Mouse (Mus musculus): ENCODE measurements around the gene Pecr. TPM values are rescaled to one million over a fixed set of nuclear protein-coding genes. Genes with fewer than 3 reads are reported as not detected.

Gene Pecr
- polyA plus RNA-seq, 1 experiment from 2014 or later = 30.1 TPM

DNA sequence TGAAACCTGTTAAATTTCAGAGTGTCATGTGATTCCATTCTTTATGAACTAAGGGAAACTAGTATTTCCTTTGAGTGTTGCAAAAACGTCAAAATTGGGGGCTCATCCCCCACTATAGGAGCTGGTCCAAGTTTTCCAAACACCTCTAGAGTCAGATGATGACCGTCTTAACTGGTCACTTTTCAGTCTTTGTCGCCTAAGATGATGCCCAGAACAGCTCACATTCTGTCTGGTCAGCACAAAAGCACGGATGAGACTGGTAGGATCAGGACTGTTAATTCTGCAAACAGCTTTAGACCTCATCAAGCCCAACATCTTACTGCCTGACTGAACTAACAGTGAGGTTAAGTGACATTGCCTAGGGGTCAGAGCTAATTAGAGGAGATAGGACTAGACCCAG lies 24.8 kb upstream of the Pecr start:
- peak overlapping the region; percentile 33; the same call in 1 of the 2 replicates for H3K4me2 ChIP-seq
- no peak overlapping the region for H3K9ac ChIP-seq (replicated peaks)
- H3K27ac ChIP-seq = peak overlapping the region; percentile 54; the same call in 1 of the 2 replicates
- H3K27me3 ChIP-seq = no peaks in the 10 kb centered on the region
- H3K9me3 ChIP-seq = no peaks in the 10 kb centered on the region
- ATAC-seq (ENCODE audit: insufficient number of reproducible peaks, insufficient read depth, low FRiP score, low TSS enrichment, low read depth) = no peak
- WGBS = 61% methylated on average over 4 of the region's 4 CpGs
- no peak overlapping the region for H3K4me3 ChIP-seq (replicated peaks)
- H3K4me1 ChIP-seq (replicated peaks) = peaks cover 27% of the 10 kb centered on the region
- peaks cover 29% of the 10 kb centered on the region for H3K36me3 ChIP-seq

DNA sequence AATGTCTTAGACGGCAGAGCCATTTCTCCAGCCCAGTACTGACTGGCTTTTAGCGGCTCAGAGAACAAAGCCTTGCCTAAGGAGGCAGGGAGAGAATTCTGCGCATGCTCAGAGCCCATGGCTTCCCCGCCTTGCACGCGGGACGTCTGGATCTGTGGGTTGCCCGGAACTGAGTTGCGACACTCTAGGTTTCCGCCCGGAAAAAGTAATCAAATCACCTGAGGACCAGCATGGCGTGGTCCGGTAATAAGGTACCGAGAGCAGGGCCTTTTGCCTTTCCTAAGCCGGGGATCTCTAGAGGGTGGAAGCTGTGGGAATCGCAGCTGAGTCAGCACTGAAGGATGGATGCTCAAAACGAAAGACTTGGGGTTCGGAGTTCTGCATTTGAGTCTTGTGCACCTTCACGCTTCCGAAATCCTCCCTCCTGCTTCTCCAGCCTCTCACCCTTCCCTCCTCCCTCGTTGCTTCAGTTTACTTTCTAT lies 23.2 kb upstream of the Pecr start, which contains the start of gene Xrcc5:
TSS of gene Xrcc5 (plus strand) at position 105 of the 482 bp plus-strand sequence.
- H3K4me2 ChIP-seq = peak within 1 kb of the TSS; percentile 57
- no peaks in the 10 kb centered on the region for H3K27me3 ChIP-seq
- H3K27ac ChIP-seq = peak within 1 kb of the TSS; percentile 93
- peak within 1 kb of the TSS; percentile 55 for H3K4me3 ChIP-seq (replicated peaks)
- under 1% methylated on average over 21 of the region's 21 CpGs for WGBS
- no peaks in the 10 kb centered on the region for H3K9me3 ChIP-seq
- H3K36me3 ChIP-seq = peaks cover 16% of the 10 kb centered on the region
- H3K9ac ChIP-seq (replicated peaks) = peak within 1 kb of the TSS; percentile 68
- peak; percentile 94 for ATAC-seq (ENCODE audit: insufficient number of reproducible peaks, insufficient read depth, low FRiP score, low TSS enrichment, low read depth)
- H3K4me1 ChIP-seq (replicated peaks) = peaks cover 27% of the 10 kb centered on the region

- Histone ChIP-seq H3K4me3 (replicated peaks) (peak overlapping the region; percentile 55), H3K36me3 (peaks cover 10% of the 10 kb centered on the region; the same call in 1 of the 2 replicates), H3K4me1 (replicated peaks) (peaks cover 27% of the 10 kb centered on the region), H3K27ac (peak overlapping the region; percentile 93), H3K27me3 (no peaks in the 10 kb centered on the region), H3K9ac (replicated peaks) (peak overlapping the region; percentile 68), H3K4me2 (peak overlapping the region; percentile 57), H3K9me3 (no peaks in the 10 kb centered on the region)
- ATAC-seq (ENCODE audit: insufficient number of reproducible peaks, insufficient read depth, low FRiP score, low TSS enrichment, low read depth) = peak; percentile 52
- 4% methylated on average over 11 of the region's 11 CpGs for WGBS
Observed at GRCm38 (mm10) chr1:72306679-72307181, 22.6 kb upstream of the Pecr start.

GRCm38 (mm10) chr1:72306241-72306640 lies 22.1 kb upstream of the Pecr start:
- no peak for ATAC-seq (ENCODE audit: insufficient number of reproducible peaks, insufficient read depth, low FRiP score, low TSS enrichment, low read depth)
- Histone ChIP-seq H3K27ac (peak overlapping the region; percentile 93; the same call in 1 of the 2 replicates), H3K9me3 (no peaks in the 10 kb centered on the region), H3K9ac (replicated peaks) (0 out of 2 replicates have a peak overlapping the region, but pooled peaks have one; percentile 4), H3K4me3 (replicated peaks) (no peak overlapping the region), H3K27me3 (no peaks in the 10 kb centered on the region), H3K4me2 (peak overlapping the region; percentile 57; the same call in 1 of the 2 replicates), H3K36me3 (peaks cover 5% of the 10 kb centered on the region; the same call in 1 of the 2 replicates), H3K4me1 (replicated peaks) (peaks cover 27% of the 10 kb centered on the region)
- WGBS = 71% methylated on average over 3 of the region's 3 CpGs

GRCm38 (mm10) chr1:72301845-72302244 lies 17.7 kb upstream of the Pecr start:
- 88% methylated on average over 1 of the region's 1 CpGs for WGBS

GRCm38 (mm10) chr1:72295746-72296145 lies 11.6 kb upstream of the Pecr start:
- no peaks in the 10 kb centered on the region for H3K4me1 ChIP-seq (replicated peaks)
- no peak overlapping the region for H3K4me3 ChIP-seq (replicated peaks)
- ATAC-seq (ENCODE audit: insufficient number of reproducible peaks, insufficient read depth, low FRiP score, low TSS enrichment, low read depth) = no peak
- no peak overlapping the region for H3K4me2 ChIP-seq
- H3K9me3 ChIP-seq = no peaks in the 10 kb centered on the region
- WGBS = 81% methylated on average over 8 of the region's 8 CpGs
- H3K27me3 ChIP-seq = no peaks in the 10 kb centered on the region
- H3K27ac ChIP-seq = no peak overlapping the region
- H3K9ac ChIP-seq (replicated peaks) = no peak overlapping the region
- H3K36me3 ChIP-seq = peaks cover 3% of the 10 kb centered on the region; the same call in 1 of the 2 replicates

More at GRCm38 (mm10) chr1:72301845-72302244, 17.7 kb upstream of the Pecr start:
- H3K4me3 ChIP-seq (replicated peaks) = no peak overlapping the region
- peaks cover 3% of the 10 kb centered on the region; the same call in 1 of the 2 replicates for H3K36me3 ChIP-seq
- H3K27ac ChIP-seq = no peak overlapping the region
- H3K27me3 ChIP-seq = no peaks in the 10 kb centered on the region
- H3K4me1 ChIP-seq (replicated peaks) = 0 out of 2 replicates have a peak, but pooled peaks cover 3% of the 10 kb centered on the region
- H3K9ac ChIP-seq (replicated peaks) = no peak overlapping the region
- ATAC-seq (ENCODE audit: insufficient number of reproducible peaks, insufficient read depth, low FRiP score, low TSS enrichment, low read depth) = no peak
- H3K9me3 ChIP-seq = no peaks in the 10 kb centered on the region
- H3K4me2 ChIP-seq = no peak overlapping the region

DNA sequence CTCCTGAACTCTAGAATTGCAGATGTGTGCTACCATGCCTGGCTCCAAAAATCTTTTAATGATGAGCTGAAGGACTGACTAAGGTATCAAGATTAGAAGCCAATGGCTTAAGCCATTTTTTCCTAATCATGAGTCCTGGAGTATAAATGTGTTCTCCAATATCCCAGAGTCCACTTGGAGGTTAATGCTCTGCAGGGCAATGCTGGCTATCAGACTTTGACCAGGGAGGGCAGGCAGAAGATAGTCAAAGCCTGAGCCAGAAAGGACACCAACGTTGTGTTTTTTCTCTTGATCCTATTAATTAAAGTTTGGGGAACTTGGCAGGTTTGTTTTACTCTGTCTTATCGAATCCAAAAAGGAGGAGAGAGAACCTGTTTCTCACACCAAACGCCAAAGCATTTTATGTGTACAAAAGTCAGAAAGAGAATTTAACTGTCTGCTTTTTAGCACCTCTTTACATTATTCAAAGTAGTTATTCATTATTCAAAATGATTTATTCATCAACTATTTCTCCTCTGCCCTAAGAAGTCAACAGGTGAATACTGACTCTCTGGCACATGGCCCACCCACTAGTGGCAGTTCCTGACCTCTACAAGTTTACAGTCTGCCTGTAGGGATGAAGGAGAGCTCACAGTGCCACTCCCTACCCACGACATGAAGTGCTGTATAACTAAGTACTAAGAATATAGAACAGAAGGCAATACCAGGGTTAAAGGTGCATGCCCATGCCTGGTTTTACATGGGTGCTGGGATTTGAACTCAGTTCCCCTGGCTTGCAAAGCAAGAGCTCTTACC lies 10.0 kb upstream of the Pecr start:
- no peak overlapping the region for H3K9ac ChIP-seq (replicated peaks)
- no peaks in the 10 kb centered on the region for H3K4me1 ChIP-seq (replicated peaks)
- no peaks in the 10 kb centered on the region for H3K9me3 ChIP-seq
- H3K27me3 ChIP-seq = no peaks in the 10 kb centered on the region
- no peaks in the 10 kb centered on the region for H3K36me3 ChIP-seq
- ATAC-seq (ENCODE audit: insufficient number of reproducible peaks, insufficient read depth, low FRiP score, low TSS enrichment, low read depth) = no peak
- no peak overlapping the region for H3K4me3 ChIP-seq (replicated peaks)
- no peak overlapping the region for H3K4me2 ChIP-seq
- WGBS = 66% methylated on average over 4 of the region's 4 CpGs
- H3K27ac ChIP-seq = no peak overlapping the region

DNA sequence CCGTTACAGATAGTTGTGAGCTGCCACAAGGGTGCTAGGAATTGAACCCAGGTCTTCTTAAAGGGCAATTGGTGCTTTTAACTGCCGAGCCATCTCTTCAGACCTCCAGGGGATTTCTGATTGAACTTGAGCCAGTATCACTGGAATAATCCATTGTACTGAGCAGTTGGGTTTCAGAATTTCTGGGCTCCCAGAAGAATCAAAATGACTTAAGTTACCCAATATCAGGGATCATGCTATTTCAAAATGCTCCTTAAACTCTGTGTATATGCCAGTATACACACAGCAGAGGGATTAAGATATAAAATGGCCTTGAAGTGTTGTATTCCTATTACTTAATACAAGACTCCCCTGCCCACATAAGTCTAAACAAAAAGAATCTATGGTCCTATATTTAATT lies 7.8 kb upstream of the Pecr start:
- Histone ChIP-seq H3K9me3 (no peaks in the 10 kb centered on the region), H3K4me3 (replicated peaks) (no peak overlapping the region), H3K27ac (no peak overlapping the region), H3K27me3 (no peaks in the 10 kb centered on the region), H3K36me3 (no peaks in the 10 kb centered on the region), H3K4me2 (no peak overlapping the region), H3K9ac (replicated peaks) (no peak overlapping the region), H3K4me1 (replicated peaks) (0 out of 2 replicates have a peak, but pooled peaks cover 3% of the 10 kb centered on the region)
- WGBS = 87% methylated on average over 2 of the region's 2 CpGs
- ATAC-seq (ENCODE audit: insufficient number of reproducible peaks, insufficient read depth, low FRiP score, low TSS enrichment, low read depth) = no peak

GRCm38 (mm10) chr1:72291421-72291820 lies 7.3 kb upstream of the Pecr start:
- no peak overlapping the region for H3K27ac ChIP-seq

GRCm38 (mm10) chr1:72290896-72291295 lies 6.8 kb upstream of the Pecr start:
- Histone ChIP-seq H3K36me3 (no peaks in the 10 kb centered on the region), H3K9ac (replicated peaks) (no peak overlapping the region), H3K4me2 (no peak overlapping the region), H3K4me3 (replicated peaks) (no peak overlapping the region), H3K27ac (no peak overlapping the region), H3K27me3 (no peaks in the 10 kb centered on the region), H3K9me3 (no peaks in the 10 kb centered on the region), H3K4me1 (replicated peaks) (0 out of 2 replicates have a peak, but pooled peaks cover 5% of the 10 kb centered on the region)
- no peak for ATAC-seq (ENCODE audit: insufficient number of reproducible peaks, insufficient read depth, low FRiP score, low TSS enrichment, low read depth)
- 97% methylated on average over 4 of the region's 4 CpGs for WGBS

More at GRCm38 (mm10) chr1:72291421-72291820, 7.3 kb upstream of the Pecr start:
- no peaks in the 10 kb centered on the region for H3K36me3 ChIP-seq
- H3K4me3 ChIP-seq (replicated peaks) = no peak overlapping the region
- H3K4me1 ChIP-seq (replicated peaks) = 0 out of 2 replicates have a peak, but pooled peaks cover 5% of the 10 kb centered on the region
- H3K4me2 ChIP-seq = no peak overlapping the region
- H3K9ac ChIP-seq (replicated peaks) = no peak overlapping the region
- no peak for ATAC-seq (ENCODE audit: insufficient number of reproducible peaks, insufficient read depth, low FRiP score, low TSS enrichment, low read depth)
- H3K9me3 ChIP-seq = no peaks in the 10 kb centered on the region
- WGBS = 92% methylated on average over 4 of the region's 4 CpGs
- H3K27me3 ChIP-seq = no peaks in the 10 kb centered on the region

DNA sequence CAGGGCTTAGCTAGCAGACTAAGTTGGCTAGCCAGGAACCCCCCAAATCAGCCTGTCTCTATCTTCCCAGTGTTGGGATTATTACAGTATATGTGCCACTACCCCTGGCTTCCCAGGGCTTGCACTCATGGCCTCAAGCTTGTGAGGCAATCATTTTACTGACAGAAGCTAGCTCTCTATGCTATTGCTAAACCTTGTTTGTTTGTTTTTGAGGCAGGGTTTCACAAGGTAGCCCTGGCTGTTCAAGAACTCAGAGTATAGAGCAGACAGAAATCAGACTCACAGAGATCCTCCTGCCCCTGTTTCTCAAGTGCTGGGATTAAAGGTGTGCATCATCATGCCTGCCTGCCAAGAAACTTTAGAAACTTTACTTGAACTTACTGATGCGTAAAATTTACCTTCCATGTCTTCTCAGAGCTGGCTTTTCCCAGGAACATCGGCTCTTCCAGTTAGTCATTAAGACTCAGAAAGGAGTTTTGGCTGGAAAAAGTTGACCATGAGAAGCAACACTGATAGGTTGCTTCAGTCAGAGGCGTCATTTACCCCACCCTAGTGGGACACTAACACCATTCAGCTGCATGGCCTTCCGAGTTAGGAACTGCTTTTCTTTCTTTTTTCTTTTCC lies 4.5 kb upstream of the Pecr start:
- Histone ChIP-seq H3K9ac (replicated peaks) (no peak overlapping the region), H3K4me3 (replicated peaks) (no peak overlapping the region), H3K4me1 (replicated peaks) (0 out of 2 replicates have a peak, but pooled peaks cover 10% of the 10 kb centered on the region), H3K27me3 (0 out of 2 replicates have a peak, but pooled peaks cover 3% of the 10 kb centered on the region), H3K36me3 (no peaks in the 10 kb centered on the region), H3K9me3 (no peaks in the 10 kb centered on the region), H3K27ac (no peak overlapping the region), H3K4me2 (no peak overlapping the region)
- no peak for ATAC-seq (ENCODE audit: insufficient number of reproducible peaks, insufficient read depth, low FRiP score, low TSS enrichment, low read depth)
- 81% methylated on average over 4 of the region's 4 CpGs for WGBS

All from limb, embryonic 12.5 days (tissue).